Mouse (Mus musculus): ENCODE measurements at regions not wholly inside any gene's neighbourhood (a gene's known extent, or its start where the extent isn't known, plus 50 kb on each side); places are given as distances from the start of the nearest gene placed in this dataset.

DNA sequence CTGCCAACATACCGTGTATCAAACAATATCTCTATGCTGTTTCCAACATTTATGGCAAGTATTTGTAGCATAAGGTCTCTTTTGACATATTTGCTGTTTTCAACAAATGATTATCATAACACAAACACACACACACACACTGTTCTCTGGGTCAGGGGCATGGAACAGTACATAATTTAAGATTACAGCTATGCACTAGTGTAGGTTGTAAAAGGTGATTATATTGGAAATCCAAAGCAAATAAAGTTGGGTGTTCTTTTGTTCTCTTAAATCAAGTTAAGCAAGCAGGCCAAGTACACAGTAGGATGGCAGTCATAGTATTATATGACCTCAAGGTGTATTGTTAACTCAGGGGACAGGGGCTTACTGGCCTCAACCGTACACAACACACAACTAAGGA is 75.6 kb downstream of the Atp6v1g3 start:
- Histone ChIP-seq H3K27ac (ENCODE audit: insufficient read depth, low read depth, low read length, poor library complexity, severe bottlenecking) (no peak overlapping the region), H3K9ac (ENCODE audit: insufficient read depth, low read depth, low read length, poor library complexity, severe bottlenecking) (no peak overlapping the region), H3K9me3 (ENCODE audit: control insufficient read depth, insufficient read depth, low read depth, low read length) (no peaks in the 10 kb centered on the region), H3K4me1 (ENCODE audit: control insufficient read depth in 2 of 2, insufficient read depth in 2 of 2, low read length in 2 of 2, poor library complexity in 1 of 2) (no peaks in the 10 kb centered on the region), H3K36me3 (ENCODE audit: control insufficient read depth, insufficient read depth, low read length, poor library complexity, severe bottlenecking) (no peaks in the 10 kb centered on the region), H3K4me3 (ENCODE audit: insufficient read depth in 1 of 2, low read depth in 1 of 2, low read length in 2 of 2, poor library complexity in 1 of 2, severe bottlenecking in 1 of 2) (no peak overlapping the region)
- in situ Hi-C loops (cut with MboI; ENCODE audit: low sequenced_read_pairs in 2 of 2, unreplicated experiment in 2 of 2) = no loop called here
- TF ChIP-seq ZNF384 (IDR thresholded peaks at IDR 0.05; ENCODE audit: low read depth, low read length) (no peak), ZC3H11A (IDR thresholded peaks at IDR 0.05; ENCODE audit: borderline replicate concordance, low read depth, low read length) (no peak), MAFK (IDR thresholded peaks at IDR 0.05; ENCODE audit: insufficient read depth, low read depth, low read length) (no peak), HCFC1 (IDR thresholded peaks at IDR 0.05; ENCODE audit: borderline replicate concordance, insufficient read depth, low read length) (no peak), CHD2 (IDR thresholded peaks at IDR 0.05; ENCODE audit: low read depth, low read length) (no peak)
- no peak for DNase-seq (ENCODE audit: low read depth, low spot score)

GRCm38 (mm10) chr1:138356407-138356806 is 82.9 kb downstream of the Atp6v1g3 start:
- in situ Hi-C loops (cut with MboI; ENCODE audit: low sequenced_read_pairs in 2 of 2, unreplicated experiment in 2 of 2) = no loop called here
- H3K9ac ChIP-seq (ENCODE audit: insufficient read depth, low read depth, low read length, poor library complexity, severe bottlenecking) = no peak overlapping the region
- no peaks in the 10 kb centered on the region for H3K36me3 ChIP-seq (ENCODE audit: control insufficient read depth, insufficient read depth, low read length, poor library complexity, severe bottlenecking)
- H3K4me3 ChIP-seq (ENCODE audit: insufficient read depth in 1 of 2, low read depth in 1 of 2, low read length in 2 of 2, poor library complexity in 1 of 2, severe bottlenecking in 1 of 2) = no peak overlapping the region
- no peaks in the 10 kb centered on the region for H3K9me3 ChIP-seq (ENCODE audit: control insufficient read depth, insufficient read depth, low read depth, low read length)
- no peak overlapping the region for H3K27ac ChIP-seq (ENCODE audit: insufficient read depth, low read depth, low read length, poor library complexity, severe bottlenecking)
- TF ChIP-seq CHD2 (IDR thresholded peaks at IDR 0.05; ENCODE audit: low read depth, low read length) (no peak), HCFC1 (IDR thresholded peaks at IDR 0.05; ENCODE audit: borderline replicate concordance, insufficient read depth, low read length) (no peak), MAFK (IDR thresholded peaks at IDR 0.05; ENCODE audit: insufficient read depth, low read depth, low read length) (no peak), ZC3H11A (IDR thresholded peaks at IDR 0.05; ENCODE audit: borderline replicate concordance, low read depth, low read length) (no peak), ZNF384 (IDR thresholded peaks at IDR 0.05; ENCODE audit: low read depth, low read length) (no peak)
- H3K4me1 ChIP-seq (ENCODE audit: control insufficient read depth in 2 of 2, insufficient read depth in 2 of 2, low read length in 2 of 2, poor library complexity in 1 of 2) = no peaks in the 10 kb centered on the region
- no peak for DNase-seq (ENCODE audit: low read depth, low spot score)

DNA sequence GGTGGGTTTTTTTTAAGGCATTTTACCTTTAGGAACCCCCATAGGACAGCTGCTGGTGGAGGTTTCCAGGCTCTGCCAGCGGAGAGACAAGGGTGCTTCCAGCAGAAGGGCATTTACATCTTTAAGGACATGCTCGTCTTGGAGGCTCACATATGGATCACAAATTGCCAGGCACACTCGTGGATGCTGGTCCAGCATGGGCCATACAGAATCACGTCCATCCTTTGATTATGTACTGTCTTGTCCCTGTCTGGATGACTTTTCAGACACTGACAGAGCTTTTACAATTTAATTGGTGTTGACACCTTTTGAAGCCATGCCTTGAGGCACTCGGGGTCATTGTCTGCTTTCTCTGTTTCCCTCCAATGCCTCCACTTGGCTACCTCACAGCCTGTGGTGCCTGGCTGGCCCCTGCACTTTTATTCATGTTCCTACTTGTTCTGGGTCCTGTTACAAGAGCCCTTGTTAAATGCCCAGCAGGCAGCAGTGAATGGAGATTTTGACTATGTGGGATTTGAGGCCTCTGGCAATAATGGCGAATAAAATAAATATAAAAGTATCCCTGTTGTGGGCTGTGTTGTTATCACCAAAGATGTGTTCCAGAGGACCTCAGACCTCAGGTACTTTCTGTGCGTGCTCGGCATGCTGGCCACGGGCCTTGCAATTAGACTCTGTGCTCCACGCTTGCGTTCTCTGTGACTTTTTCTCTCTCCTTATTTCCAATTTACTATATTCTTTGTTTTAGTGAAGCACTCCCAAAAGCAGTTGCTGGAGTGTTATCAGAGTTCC is 89.3 kb downstream of the Atp6v1g3 start:
- H3K4me1 ChIP-seq (ENCODE audit: control insufficient read depth in 2 of 2, insufficient read depth in 2 of 2, low read length in 2 of 2, poor library complexity in 1 of 2) = no peaks in the 10 kb centered on the region
- no peak overlapping the region for H3K9ac ChIP-seq (ENCODE audit: insufficient read depth, low read depth, low read length, poor library complexity, severe bottlenecking)
- in situ Hi-C loops (cut with MboI; ENCODE audit: low sequenced_read_pairs in 2 of 2, unreplicated experiment in 2 of 2) = no loop called here
- H3K9me3 ChIP-seq (ENCODE audit: control insufficient read depth, insufficient read depth, low read depth, low read length) = no peaks in the 10 kb centered on the region
- no peak for TF ChIP-seq ZNF384 (IDR thresholded peaks at IDR 0.05; ENCODE audit: low read depth, low read length)
- no peak for TF ChIP-seq CHD2 (IDR thresholded peaks at IDR 0.05; ENCODE audit: low read depth, low read length)
- TF ChIP-seq ZC3H11A (IDR thresholded peaks at IDR 0.05; ENCODE audit: borderline replicate concordance, low read depth, low read length) = no peak
- no peak for TF ChIP-seq MAFK (IDR thresholded peaks at IDR 0.05; ENCODE audit: insufficient read depth, low read depth, low read length)
- TF ChIP-seq HCFC1 (IDR thresholded peaks at IDR 0.05; ENCODE audit: borderline replicate concordance, insufficient read depth, low read length) = no peak
- H3K36me3 ChIP-seq (ENCODE audit: control insufficient read depth, insufficient read depth, low read length, poor library complexity, severe bottlenecking) = no peaks in the 10 kb centered on the region
- H3K27ac ChIP-seq (ENCODE audit: insufficient read depth, low read depth, low read length, poor library complexity, severe bottlenecking) = no peak overlapping the region
- no peak overlapping the region for H3K4me3 ChIP-seq (ENCODE audit: insufficient read depth in 1 of 2, low read depth in 1 of 2, low read length in 2 of 2, poor library complexity in 1 of 2, severe bottlenecking in 1 of 2)
- DNase-seq (ENCODE audit: low read depth, low spot score) = no peak

DNA sequence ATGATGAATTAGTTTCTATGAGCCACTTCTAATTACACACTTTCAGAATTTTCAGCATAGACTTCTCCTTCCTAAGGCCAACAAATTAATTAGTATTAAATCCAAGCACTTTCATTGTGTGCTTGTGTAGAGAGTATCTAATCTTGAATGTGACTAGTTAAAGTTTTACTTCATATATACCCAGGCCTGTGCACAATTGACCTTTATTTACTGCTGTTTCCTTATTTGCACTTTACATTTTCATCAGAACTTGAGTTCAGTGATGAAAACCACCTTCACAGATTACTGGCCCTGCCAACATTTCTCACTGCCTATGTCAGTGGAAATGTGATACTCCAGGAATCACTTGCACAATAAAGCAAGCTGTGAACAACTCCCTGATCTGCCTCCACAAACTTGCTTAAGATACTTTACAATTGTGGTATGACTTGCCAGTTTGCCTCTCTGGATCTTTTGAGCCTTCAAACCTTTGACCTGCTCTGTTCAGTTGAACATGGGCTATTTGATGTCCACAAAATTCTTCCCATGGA is 96.5 kb downstream of the Atp6v1g3 start:
- H3K27ac ChIP-seq (ENCODE audit: insufficient read depth, low read depth, low read length, poor library complexity, severe bottlenecking) = no peak overlapping the region
- TF ChIP-seq ZNF384 (IDR thresholded peaks at IDR 0.05; ENCODE audit: low read depth, low read length) (no peak), ZC3H11A (IDR thresholded peaks at IDR 0.05; ENCODE audit: borderline replicate concordance, low read depth, low read length) (no peak), CHD2 (IDR thresholded peaks at IDR 0.05; ENCODE audit: low read depth, low read length) (no peak), HCFC1 (IDR thresholded peaks at IDR 0.05; ENCODE audit: borderline replicate concordance, insufficient read depth, low read length) (no peak), MAFK (IDR thresholded peaks at IDR 0.05; ENCODE audit: insufficient read depth, low read depth, low read length) (no peak)
- no peak overlapping the region for H3K9ac ChIP-seq (ENCODE audit: insufficient read depth, low read depth, low read length, poor library complexity, severe bottlenecking)
- no peaks in the 10 kb centered on the region for H3K9me3 ChIP-seq (ENCODE audit: control insufficient read depth, insufficient read depth, low read depth, low read length)
- in situ Hi-C loops (cut with MboI; ENCODE audit: low sequenced_read_pairs in 2 of 2, unreplicated experiment in 2 of 2) = no loop called here
- no peaks in the 10 kb centered on the region for H3K4me1 ChIP-seq (ENCODE audit: control insufficient read depth in 2 of 2, insufficient read depth in 2 of 2, low read length in 2 of 2, poor library complexity in 1 of 2)
- no peak for DNase-seq (ENCODE audit: low read depth, low spot score)
- H3K4me3 ChIP-seq (ENCODE audit: insufficient read depth in 1 of 2, low read depth in 1 of 2, low read length in 2 of 2, poor library complexity in 1 of 2, severe bottlenecking in 1 of 2) = no peak overlapping the region
- H3K36me3 ChIP-seq (ENCODE audit: control insufficient read depth, insufficient read depth, low read length, poor library complexity, severe bottlenecking) = no peaks in the 10 kb centered on the region

All from ES-E14 (cell line).